Mouse (Mus musculus) hindbrain, embryonic 11.5 days (tissue): ENCODE data around the gene Tbc1d10a. TPM values are rescaled to one million over a fixed set of nuclear protein-coding genes. Genes with fewer than 3 reads are reported as not detected.

Experiments
- ATAC-seq: fragments of 200-750 bp; cut with Nextera tagmentation; 2 replicates; pipeline ENCODE4 v1.8.0; 2017; ENCODE audit warnings: mild to moderate bottlenecking, moderate TSS enrichment, moderate library complexity; ENCODE audit not compliant: low FRiP score
- DNase-seq: peaks from one replicate; pipeline ENCODE4 v3.0.0-alpha.2; 2015; ENCODE audit warnings: low spot score
- H3K27ac ChIP-seq: fragments of 300-500 bp; sonication (generic); 2 replicates; pipeline ENCODE4 v1.5.1; 2014; ENCODE audit warnings: mild to moderate bottlenecking, low read depth, low read length
- H3K27me3 ChIP-seq: fragments of 300-500 bp; sonication (generic); 2 replicates; pipeline ENCODE4 v1.6.1; 2014; ENCODE audit warnings: mild to moderate bottlenecking, low read length, moderate library complexity, mixed read lengths; ENCODE audit not compliant: control insufficient read depth, insufficient read depth
- H3K36me3 ChIP-seq: fragments of 300-500 bp; sonication (generic); 2 replicates; pipeline ENCODE4 v1.6.1; 2014; ENCODE audit warnings: mild to moderate bottlenecking, low read length, moderate library complexity, mixed read lengths; ENCODE audit not compliant: control insufficient read depth, insufficient read depth
- H3K4me1 ChIP-seq: fragments of 300-500 bp; sonication (generic); replicated peaks from 2 replicates; pipeline ENCODE4 v1.6.1; 2014; ENCODE audit warnings: low read length, mixed read lengths; ENCODE audit not compliant: control insufficient read depth, insufficient read depth
- H3K4me2 ChIP-seq: fragments of 300-500 bp; sonication (generic); replicated peaks from 2 replicates; pipeline ENCODE4 v1.6.1; 2014; ENCODE audit warnings: mild to moderate bottlenecking, low read depth, low read length
- H3K4me3 ChIP-seq: fragments of 300-500 bp; sonication (generic); 2 replicates; pipeline ENCODE4 v1.5.1; 2014; ENCODE audit warnings: low read depth, low read length
- H3K9ac ChIP-seq: fragments of 300-500 bp; sonication (generic); 2 replicates; pipeline ENCODE4 v1.6.1; 2014; ENCODE audit warnings: low read depth, low read length
- H3K9me3 ChIP-seq: fragments of 300-500 bp; sonication (generic); 2 replicates; pipeline ENCODE4 v1.6.1; 2016; ENCODE audit warnings: low read length; ENCODE audit not compliant: control insufficient read depth
- WGBS: fragments of 180-500 bp; shearing (Covaris S2); extraction: QIAGEN DNeasy Blood & Tissue Kit; methylation state at CpG from one replicate; pipeline ENCODE4 v1.1.7; 2014; 5-methylcytosine and 5-hydroxymethylcytosine counted together
- polyA plus RNA-seq: library from polyadenylated mRNA; unstranded; fragments of >200 nt; fragmentation: Nextera tagmentation; extraction: Ambion mirVana; gene quantifications from 2 replicates; pipeline ENCODE4 v1.2.1, GENCODE M21; 2014

Gene Tbc1d10a
- polyA plus RNA-seq, 1 experiment from 2014 or later = 13.8 TPM

- Histone ChIP-seq H3K9me3 (no peaks in the 10 kb centered on the region), H3K4me2 (no peak overlapping the region), H3K4me1 (no peaks in the 10 kb centered on the region; the same call in 1 of the 2 replicates), H3K36me3 (no peaks in the 10 kb centered on the region), H3K9ac (no peak overlapping the region), H3K4me3 (no peak overlapping the region), H3K27ac (no peak overlapping the region), H3K27me3 (peaks cover 7% of the 10 kb centered on the region)
- WGBS = 38% methylated on average over 6 of the region's 7 CpGs
- DNase-seq (no peak), ATAC-seq (no peak)
These were observed 37.0 kb downstream of the Tbc1d10a start for GRCm38 (mm10) chr11:4223393-4224188.

GRCm38 (mm10) chr11:4224223-4224622 lies 37.6 kb downstream of the Tbc1d10a start:
- H3K4me2 ChIP-seq = no peak overlapping the region
- no peaks in the 10 kb centered on the region; the same call in 1 of the 2 replicates for H3K4me1 ChIP-seq
- H3K9ac ChIP-seq = no peak overlapping the region
- no peak for ATAC-seq
- H3K36me3 ChIP-seq = no peaks in the 10 kb centered on the region
- no peak overlapping the region for H3K4me3 ChIP-seq
- WGBS = 43% methylated on average over 2 of the region's 2 CpGs
- no peak for DNase-seq
- no peaks in the 10 kb centered on the region for H3K9me3 ChIP-seq
- peaks cover under 1% of the 10 kb centered on the region for H3K27me3 ChIP-seq
- no peak overlapping the region for H3K27ac ChIP-seq

GRCm38 (mm10) chr11:4226569-4227325 lies 40.2 kb downstream of the Tbc1d10a start:
- Histone ChIP-seq H3K4me2 (no peak overlapping the region), H3K36me3 (no peaks in the 10 kb centered on the region), H3K9ac (no peak overlapping the region), H3K27me3 (no peaks in the 10 kb centered on the region), H3K4me1 (no peaks in the 10 kb centered on the region), H3K4me3 (no peak overlapping the region), H3K9me3 (no peaks in the 10 kb centered on the region), H3K27ac (no peak overlapping the region)
- DNase-seq (no peak), ATAC-seq (no peak)
- 79% methylated on average over 5 of the region's 5 CpGs for WGBS

GRCm38 (mm10) chr11:4228463-4228862 lies 41.9 kb downstream of the Tbc1d10a start:
- DNase-seq (no peak), ATAC-seq (no peak)
- H3K9me3 ChIP-seq = no peaks in the 10 kb centered on the region
- 62% methylated on average over 8 of the region's 8 CpGs for WGBS
- H3K9ac ChIP-seq = no peak overlapping the region
- H3K36me3 ChIP-seq = no peaks in the 10 kb centered on the region
- H3K4me2 ChIP-seq = no peak overlapping the region
- H3K4me1 ChIP-seq = no peaks in the 10 kb centered on the region
- no peak overlapping the region for H3K27ac ChIP-seq
- H3K27me3 ChIP-seq = no peaks in the 10 kb centered on the region
- H3K4me3 ChIP-seq = no peak overlapping the region

- DNase-seq (no peak), ATAC-seq (no peak)
- Histone ChIP-seq H3K4me3 (no peak overlapping the region), H3K27ac (no peak overlapping the region), H3K4me2 (no peak overlapping the region), H3K9ac (no peak overlapping the region), H3K4me1 (no peaks in the 10 kb centered on the region), H3K27me3 (no peaks in the 10 kb centered on the region), H3K9me3 (no peaks in the 10 kb centered on the region), H3K36me3 (no peaks in the 10 kb centered on the region)
- 70% methylated on average over 4 of the region's 4 CpGs for WGBS
These were observed 43.3 kb downstream of the Tbc1d10a start for GRCm38 (mm10) chr11:4229841-4230240.

GRCm38 (mm10) chr11:4231435-4231834 lies 44.8 kb downstream of the Tbc1d10a start:
- Histone ChIP-seq H3K4me3 (no peak overlapping the region), H3K4me1 (no peaks in the 10 kb centered on the region), H3K27me3 (no peaks in the 10 kb centered on the region), H3K4me2 (no peak overlapping the region), H3K27ac (no peak overlapping the region), H3K9ac (no peak overlapping the region), H3K9me3 (no peaks in the 10 kb centered on the region), H3K36me3 (no peaks in the 10 kb centered on the region)
- ATAC-seq (no peak), DNase-seq (no peak)
- 87% methylated on average over 2 of the region's 2 CpGs for WGBS

DNA sequence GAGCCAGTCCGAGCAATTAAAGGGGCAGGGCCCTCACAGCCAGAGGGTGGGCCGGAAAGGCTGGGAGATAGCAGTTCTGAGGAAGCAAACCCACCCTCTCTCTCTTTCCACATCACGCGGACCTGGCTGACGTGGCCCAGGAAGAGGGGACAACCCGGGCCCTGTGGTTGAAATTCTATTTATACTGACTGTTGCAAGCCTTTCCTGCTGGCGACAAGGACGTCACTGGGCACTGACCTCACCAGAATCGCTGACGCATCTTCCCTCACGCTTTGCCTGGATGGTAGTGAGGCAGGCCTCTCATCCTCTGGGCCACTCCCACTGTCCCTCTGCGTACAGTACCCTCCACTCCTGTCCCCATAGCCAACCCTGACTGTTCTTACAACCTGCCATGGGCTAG lies 46.1 kb downstream of the Tbc1d10a start:
- Histone ChIP-seq H3K4me1 (no peaks in the 10 kb centered on the region), H3K9ac (no peak overlapping the region), H3K9me3 (no peaks in the 10 kb centered on the region), H3K27ac (no peak overlapping the region), H3K4me2 (no peak overlapping the region), H3K27me3 (no peaks in the 10 kb centered on the region), H3K36me3 (no peaks in the 10 kb centered on the region), H3K4me3 (no peak overlapping the region)
- ATAC-seq (no peak), DNase-seq (no peak)
- WGBS = 75% methylated on average over 12 of the region's 12 CpGs

GRCm38 (mm10) chr11:4235052-4235655 lies 48.6 kb downstream of the Tbc1d10a start:
- Histone ChIP-seq H3K4me1 (no peaks in the 10 kb centered on the region), H3K27ac (no peak overlapping the region), H3K9me3 (no peaks in the 10 kb centered on the region), H3K4me3 (no peak overlapping the region), H3K36me3 (no peaks in the 10 kb centered on the region), H3K27me3 (no peaks in the 10 kb centered on the region), H3K9ac (no peak overlapping the region), H3K4me2 (no peak overlapping the region)
- ATAC-seq (no peak), DNase-seq (no peak)
- WGBS = 90% methylated on average over 6 of the region's 6 CpGs
